8 mouse cellular contexts compared by ENCODE assay signal in genomic region chr19:56723331-56724125, GRCm38 (mm10). TPM values are rescaled to one million over a fixed set of nuclear protein-coding genes. Genes with fewer than 3 reads are reported as not detected.
DNase-seq lines count a peak whose midpoint lies in the region; ATAC-seq lines count a peak whose summit lies in the region.

No protein-coding gene starts in this region.

- DNase-seq in layer of hippocampus, adult 11-12 months (ENCODE audit: low spot score): peak; percentile 23
- DNase-seq in layer of hippocampus, adult 9-10 months (ENCODE audit: low spot score): no peak
- peak; percentile 42 for DNase-seq in ovary, postnatal 10 days (ENCODE audit: low spot score)

- peak overlapping the region; percentile 92 for H3K4me2 ChIP-seq in kidney, embryonic 14.5 days (replicated peaks; ENCODE audit: low read depth, low read length)
- peak overlapping the region; percentile 98 for H3K4me2 ChIP-seq in lung, embryonic 16.5 days (ENCODE audit: low read depth, low read length)

- under 1% methylated on average over 70 of the region's 71 CpGs for WGBS in kidney, embryonic 14.5 days
- under 1% methylated on average over 71 of the region's 71 CpGs for WGBS in lung, embryonic 16.5 days

- H3K27ac ChIP-seq in kidney, embryonic 14.5 days (ENCODE audit: low read depth, low read length): no peak overlapping the region
- peak overlapping the region; percentile 61 for H3K27ac ChIP-seq in lung, embryonic 16.5 days (ENCODE audit: low read length)

- H3K36me3 ChIP-seq in kidney, embryonic 14.5 days (ENCODE audit: control insufficient read depth, insufficient read depth, low read length): no peaks in the 10 kb centered on the region
- no peaks in the 10 kb centered on the region for H3K36me3 ChIP-seq in lung, embryonic 16.5 days (ENCODE audit: control insufficient read depth, insufficient read depth, low read length)

- H3K4me1 ChIP-seq in kidney, embryonic 14.5 days (ENCODE audit: control insufficient read depth, insufficient read depth, low read length): peaks cover 11% of the 10 kb centered on the region
- H3K4me1 ChIP-seq in lung, embryonic 16.5 days (replicated peaks; ENCODE audit: control insufficient read depth, insufficient read depth, low read length): peaks cover 29% of the 10 kb centered on the region

- 0 out of 2 replicates have a peak, but pooled peaks have one; percentile 15 for ATAC-seq in common myeloid progenitor, adult 5-6 weeks (replicated peaks; ENCODE audit: low read depth, poor library complexity, severe bottlenecking)
- ATAC-seq in granulocyte monocyte progenitor cell, adult 5-6 weeks (replicated peaks; ENCODE audit: poor library complexity, severe bottlenecking): peak; percentile 20; the same call in 1 of the 2 replicates
- peak; percentile 60; the same call in 1 of the 2 replicates for ATAC-seq in kidney, embryonic 14.5 days (ENCODE audit: low FRiP score, low TSS enrichment)
- ATAC-seq in lung, embryonic 16.5 days (ENCODE audit: low read depth): peak; percentile 53
- no peak for ATAC-seq in monocyte, adult 5-6 weeks (replicated peaks; ENCODE audit: insufficient number of reproducible peaks, low FRiP score, low TSS enrichment, poor library complexity, severe bottlenecking)

- peak overlapping the region; percentile 48 for H3K4me3 ChIP-seq in kidney, embryonic 14.5 days (ENCODE audit: low read length)
- peak overlapping the region; percentile 58 for H3K4me3 ChIP-seq in lung, embryonic 16.5 days (ENCODE audit: low read length)

- H3K9me3 ChIP-seq in kidney, embryonic 14.5 days (ENCODE audit: control insufficient read depth, low read length): no peaks in the 10 kb centered on the region
- no peaks in the 10 kb centered on the region for H3K9me3 ChIP-seq in lung, embryonic 16.5 days (ENCODE audit: control insufficient read depth, low read length)

- peak overlapping the region; percentile 45 for H3K9ac ChIP-seq in kidney, embryonic 14.5 days (ENCODE audit: low read depth, low read length)
- H3K9ac ChIP-seq in lung, embryonic 16.5 days (ENCODE audit: low read length): peak overlapping the region; percentile 70

- H3K27me3 ChIP-seq in kidney, embryonic 14.5 days (ENCODE audit: control insufficient read depth, insufficient read depth, low read length): peaks cover 75% of the 10 kb centered on the region
- H3K27me3 ChIP-seq in lung, embryonic 16.5 days (ENCODE audit: control insufficient read depth, insufficient read depth, low read depth, low read length): peaks cover 38% of the 10 kb centered on the region

RNA-seq across cellular contexts. Expression of gene Adrb1, which starts 1.5 kb away (rescaled TPM):
- not detected in 2 replicates for total RNA-seq in common myeloid progenitor, adult 5-6 weeks (2017)
- not detected in 2 replicates for total RNA-seq in granulocyte monocyte progenitor cell, adult 5-6 weeks (2014; fragmentation: Nextera tagmentation)
- not detected in 2 replicates for total RNA-seq in granulocyte monocyte progenitor cell, adult 5-6 weeks (2017)
- polyA plus RNA-seq in kidney, embryonic 14.5 days (2014; fragmentation: Nextera tagmentation; extraction: Ambion mirVana): 0.06 and 0.07 TPM in 2 replicates
- polyA plus RNA-seq in lung, embryonic 16.5 days (2015; fragmentation: Nextera tagmentation; extraction: Ambion mirVana): 1.1 and 1.3 TPM in 2 replicates
- 12.4 to 20.2 TPM (median 15.5 TPM) in 3 replicates for total RNA-seq in monocyte, adult 5-6 weeks (2017)

Comparison
In these comparisons a context has a peak if more than half of its experiments do, and no peak if none do; other contexts are left out.
1. RNA of gene Adrb1, which starts 1.5 kb away (total RNA-seq): 12.4 to 20.2 TPM in monocyte, adult 5-6 weeks; not detected in common myeloid progenitor, adult 5-6 weeks and not detected in granulocyte monocyte progenitor cell, adult 5-6 weeks; every median in the first group is over 10 times any median in the second.